Mouse (Mus musculus) megakaryocyte progenitor cell, adult 5-6 weeks (primary cell): ENCODE measurements at regions not wholly inside any gene's neighbourhood (a gene's known extent, or its start where the extent isn't known, plus 50 kb on each side); places are given as distances from the start of the nearest gene placed in this dataset.

Experiments
- ATAC-seq: replicated peaks from 2 replicates; pipeline ENCODE4 v1.8.0; 2016; ENCODE audit warnings: mild to moderate bottlenecking, moderate TSS enrichment, inconsistent platforms; ENCODE audit not compliant: poor library complexity

DNA sequence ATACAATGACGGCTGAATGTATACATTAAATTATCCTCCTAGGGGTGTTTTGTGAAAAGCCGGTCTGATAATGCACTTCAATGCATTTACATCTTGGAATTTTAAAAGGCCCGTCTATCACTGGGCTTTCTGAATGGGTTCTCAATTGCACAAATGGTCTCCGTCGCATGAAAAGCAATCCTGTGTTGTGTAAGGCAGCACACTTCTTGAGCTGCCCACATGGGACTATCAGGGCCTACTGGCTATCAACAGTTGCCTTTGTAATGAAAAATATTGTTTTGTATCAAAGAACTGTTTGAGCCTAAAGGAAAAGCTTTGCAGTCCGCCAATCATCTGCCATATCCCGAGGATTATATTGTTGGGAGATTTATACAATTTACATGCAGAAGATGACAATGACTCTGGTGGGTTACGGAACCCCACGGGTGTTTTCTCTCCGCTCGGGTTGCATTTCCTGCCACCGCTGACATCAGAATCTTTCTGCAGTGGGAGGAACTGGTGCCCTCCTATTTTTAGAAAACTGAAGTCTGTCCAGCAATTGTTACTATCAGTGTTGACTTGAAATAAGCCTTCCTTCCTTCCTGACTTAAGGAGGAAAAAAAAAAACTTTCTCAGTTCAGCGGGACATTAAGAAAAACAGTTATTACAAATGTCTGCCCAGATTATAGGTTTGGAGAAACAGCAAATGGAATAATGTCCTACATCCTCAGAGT, 118.7 kb downstream of the Tmem26 start:
- peak; percentile 68 for ATAC-seq

DNA sequence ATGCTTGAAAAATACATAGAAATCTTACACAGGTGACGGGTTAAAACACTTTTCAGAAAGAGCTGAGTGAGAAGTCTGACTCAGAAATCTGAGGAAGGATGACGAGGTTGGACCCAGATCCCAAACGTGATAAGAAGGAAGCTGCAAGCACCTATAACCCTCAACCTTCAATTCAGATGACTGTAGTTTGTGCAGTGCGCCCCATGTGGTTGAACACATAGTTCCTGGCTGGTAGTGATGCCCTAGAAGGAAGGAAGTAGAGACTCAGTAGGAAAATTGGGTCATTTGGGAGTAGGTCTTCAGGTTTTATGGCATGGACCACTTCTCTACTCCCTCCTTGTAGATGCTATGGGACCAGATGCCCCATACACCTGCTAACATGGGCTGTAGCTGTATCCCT, 120.6 kb downstream of the Tmem26 start:
- ATAC-seq = 0 out of 2 replicates have a peak, but pooled peaks have one; percentile 48

GRCm38 (mm10) chr10:68844596-68844995, 121.2 kb downstream of the Tmem26 start:
- ATAC-seq = peak; percentile 63

DNA sequence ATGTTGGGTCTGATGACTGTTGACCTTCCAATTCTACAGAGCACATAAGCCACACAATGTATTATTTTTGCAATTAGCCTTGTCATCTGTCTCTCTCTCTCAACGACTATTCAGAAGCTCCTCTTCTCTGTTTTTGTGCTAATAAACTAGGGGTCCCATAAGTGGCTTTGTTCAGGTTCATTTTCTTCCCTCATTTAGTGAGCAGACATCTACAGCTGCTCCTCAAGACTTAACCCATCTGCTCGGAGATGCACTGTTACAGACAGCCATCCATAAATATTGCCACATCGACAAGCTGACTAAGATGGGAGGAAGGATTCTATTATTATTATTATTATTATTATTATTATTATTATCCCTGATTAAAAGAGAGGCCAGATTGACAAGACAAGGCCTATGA, 127.7 kb downstream of the Tmem26 start:
- ATAC-seq = no peak

DNA sequence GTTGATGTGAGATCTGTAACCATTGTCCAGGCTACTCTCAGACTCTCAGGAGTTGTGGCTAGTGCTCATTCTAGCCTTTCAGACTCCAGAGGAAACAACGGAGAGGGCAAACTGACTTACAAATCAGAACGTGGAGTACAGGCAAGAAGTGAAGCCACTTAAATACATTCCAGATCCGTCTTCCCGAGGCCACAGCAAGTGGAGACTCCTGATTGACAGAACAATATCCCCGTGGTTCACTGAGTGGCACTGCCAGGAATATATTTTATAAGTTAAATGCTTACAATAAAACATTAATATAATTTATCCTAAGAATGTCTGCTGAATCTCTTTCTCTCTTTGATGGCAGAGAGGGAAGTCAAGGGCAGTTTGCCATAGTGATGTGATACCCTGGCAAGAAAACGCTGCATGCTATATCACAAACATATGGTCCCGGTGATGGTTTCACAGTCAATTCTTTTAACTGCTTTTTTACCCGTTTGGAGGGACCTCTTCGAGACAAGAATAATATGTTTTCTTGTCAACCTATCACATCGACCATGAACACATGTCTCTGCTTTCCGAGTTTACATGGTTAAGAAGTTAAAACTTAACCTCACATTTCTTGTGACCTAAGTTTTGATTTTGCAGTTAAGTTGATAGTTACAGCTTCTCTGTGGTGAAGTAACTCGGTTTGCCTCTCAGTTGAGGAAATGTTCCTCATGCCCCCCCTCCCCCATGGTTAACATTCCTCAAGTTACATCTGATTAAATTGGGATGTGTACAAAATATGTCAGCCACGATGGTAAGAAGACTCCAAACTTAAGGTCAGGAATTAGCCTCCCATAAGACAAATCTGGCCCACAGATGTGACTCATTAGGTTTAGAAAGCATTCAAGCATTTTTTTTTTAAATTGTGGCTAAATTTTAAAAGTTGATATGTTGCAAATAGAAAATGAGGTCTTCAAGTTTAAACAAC, 132.8 kb downstream of the Tmem26 start:
- ATAC-seq = no peak

DNA sequence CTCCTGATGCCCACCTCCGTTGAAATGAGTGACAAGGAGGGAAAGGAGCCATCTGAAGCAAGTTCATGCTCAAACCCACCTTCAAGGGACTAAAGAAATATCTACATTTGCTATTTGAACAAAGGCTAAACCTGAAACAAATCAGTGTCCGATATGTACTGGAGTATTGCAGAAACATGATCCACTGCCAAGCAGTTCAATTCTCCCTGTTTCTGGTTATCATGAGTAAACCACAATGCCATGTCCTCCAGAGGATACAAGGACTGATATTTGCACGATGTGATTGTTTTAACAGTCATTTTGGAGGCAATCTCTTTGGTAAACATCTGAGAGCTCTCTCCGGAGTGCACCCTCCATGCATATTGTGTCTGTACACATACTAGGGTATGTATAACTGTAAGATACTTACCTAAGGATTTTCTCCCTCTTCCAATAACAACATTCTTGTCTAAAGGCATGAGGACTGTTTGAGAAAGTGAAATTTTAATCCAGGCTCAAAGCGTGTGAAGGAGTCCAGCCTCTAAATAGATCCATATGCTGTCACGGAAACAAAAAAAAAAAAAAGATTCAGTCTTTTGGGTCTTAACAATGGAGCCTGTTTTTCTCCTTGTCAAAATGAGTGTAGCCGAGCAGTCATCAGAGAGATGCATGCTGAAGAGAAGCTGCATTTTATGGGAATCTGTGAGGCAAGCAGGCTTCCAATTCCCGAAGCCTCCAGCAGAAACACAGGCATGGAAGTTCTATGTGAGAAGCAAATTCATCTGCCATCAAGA, 141.3 kb downstream of the Tmem26 start:
- no peak for ATAC-seq

- no peak for ATAC-seq
Observed at GRCm38 (mm10) chr10:68865776-68866175, 142.3 kb downstream of the Tmem26 start.

- no peak for ATAC-seq
Observed at GRCm38 (mm10) chr10:68867361-68867760, 143.9 kb downstream of the Tmem26 start.

DNA sequence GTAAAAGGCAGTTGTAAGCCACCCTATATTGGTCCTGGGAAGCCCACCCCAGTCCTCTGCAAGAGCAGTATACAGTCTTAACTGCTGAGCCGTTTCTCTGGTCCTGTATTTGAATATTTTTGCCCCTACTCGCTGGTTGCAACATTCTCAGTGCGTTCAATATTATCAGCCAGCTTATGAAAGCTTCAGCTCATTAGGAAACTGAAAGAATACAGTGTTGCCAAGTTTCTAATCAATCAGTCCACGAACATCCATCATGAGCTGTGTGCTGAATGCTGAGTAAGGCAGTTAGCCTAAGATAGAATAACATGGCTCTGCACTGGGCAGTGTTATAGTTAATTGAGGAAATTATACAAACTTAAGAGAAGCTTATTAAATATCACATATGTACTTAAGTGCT, 148.7 kb downstream of the Tmem26 start:
- no peak for ATAC-seq

DNA sequence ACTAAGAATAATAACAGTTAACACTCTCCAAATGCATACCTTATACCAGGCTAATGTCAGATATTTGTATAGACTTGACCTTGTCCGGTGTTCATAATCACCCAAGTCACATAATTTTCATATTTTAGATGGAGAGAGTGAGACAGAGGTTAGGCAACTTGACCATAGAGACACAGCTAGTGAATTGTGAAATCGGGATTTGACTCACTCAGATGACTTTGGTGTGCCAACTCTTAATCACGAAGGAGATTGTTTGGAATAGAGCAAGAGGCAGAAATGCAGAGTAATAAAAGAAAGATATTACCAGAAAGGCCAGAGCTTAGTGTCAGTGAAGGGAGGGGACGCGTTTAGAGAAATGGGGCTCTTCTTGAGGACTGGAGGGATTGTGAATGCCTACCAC, 152.2 kb downstream of the Tmem26 start:
- ATAC-seq = no peak

GRCm38 (mm10) chr10:68893100-68893841, 169.8 kb downstream of the Tmem26 start:
- no peak for ATAC-seq

GRCm38 (mm10) chr10:68894121-68894520, 170.7 kb downstream of the Tmem26 start:
- ATAC-seq = no peak

GRCm38 (mm10) chr10:68897524-68897923, 174.1 kb downstream of the Tmem26 start:
- no peak for ATAC-seq

- no peak for ATAC-seq
Observed at GRCm38 (mm10) chr10:68901168-68901567, 177.7 kb downstream of the Tmem26 start.

DNA sequence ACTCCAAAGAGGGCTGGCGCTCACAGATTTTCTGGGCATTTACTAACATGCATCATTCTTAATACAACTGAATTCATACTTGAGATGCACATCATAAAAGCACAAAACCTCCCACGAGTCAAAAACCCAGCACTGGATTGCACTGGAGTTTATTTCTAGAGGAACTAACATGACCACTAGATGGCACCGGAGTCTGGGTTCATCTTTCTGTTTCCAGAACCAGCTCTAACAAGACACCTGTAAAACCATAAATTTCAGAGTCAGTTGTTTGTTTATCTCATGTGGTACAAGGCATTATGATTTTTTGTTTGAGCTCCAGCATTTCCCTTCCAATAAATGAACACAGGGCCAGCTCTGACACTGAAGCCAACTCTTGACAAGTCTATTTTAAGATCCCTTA, 179.2 kb downstream of the Tmem26 start:
- peak; percentile 74 for ATAC-seq

DNA sequence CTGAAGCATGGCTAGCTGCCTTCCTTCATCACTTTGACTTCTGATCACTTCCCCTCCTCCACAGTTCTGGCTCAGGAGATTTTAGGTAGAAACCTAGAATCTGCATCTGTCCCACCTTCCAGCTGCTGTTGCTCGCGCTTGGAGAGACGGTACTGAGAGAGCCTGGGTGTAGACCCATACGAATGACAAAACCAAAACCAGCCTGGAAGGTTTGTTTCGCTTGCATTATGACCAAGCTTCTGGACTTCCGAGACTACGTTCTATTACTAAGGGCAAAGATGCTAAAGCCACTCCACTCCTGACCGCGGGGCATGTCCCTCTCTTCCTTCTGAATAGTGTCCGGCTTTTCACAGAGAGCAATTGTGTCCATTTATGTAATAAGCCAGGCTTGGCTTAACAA, 180.9 kb downstream of the Tmem26 start:
- ATAC-seq = no peak

- ATAC-seq = peak; percentile 76
Observed at GRCm38 (mm10) chr10:68908236-68908635, 184.8 kb downstream of the Tmem26 start.

DNA sequence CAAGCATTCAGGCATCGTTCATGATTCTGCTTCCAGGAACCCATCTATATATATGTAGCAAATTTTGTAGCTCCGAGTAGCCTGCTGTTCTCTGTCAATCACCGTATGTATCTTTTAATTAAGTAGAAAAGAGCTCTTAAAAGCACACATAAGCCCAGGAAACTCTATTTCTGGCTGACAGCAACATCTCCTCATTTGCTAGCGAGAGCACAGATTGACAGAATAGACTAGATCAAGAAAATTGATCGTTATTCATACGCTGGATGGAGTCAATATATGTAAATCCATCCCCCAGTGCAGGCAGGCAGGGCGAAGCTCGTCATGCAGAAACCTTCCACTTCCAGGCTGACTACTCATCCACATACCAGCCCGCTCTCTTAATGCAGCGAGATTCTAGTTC, 185.6 kb downstream of the Tmem26 start:
- no peak for ATAC-seq

DNA sequence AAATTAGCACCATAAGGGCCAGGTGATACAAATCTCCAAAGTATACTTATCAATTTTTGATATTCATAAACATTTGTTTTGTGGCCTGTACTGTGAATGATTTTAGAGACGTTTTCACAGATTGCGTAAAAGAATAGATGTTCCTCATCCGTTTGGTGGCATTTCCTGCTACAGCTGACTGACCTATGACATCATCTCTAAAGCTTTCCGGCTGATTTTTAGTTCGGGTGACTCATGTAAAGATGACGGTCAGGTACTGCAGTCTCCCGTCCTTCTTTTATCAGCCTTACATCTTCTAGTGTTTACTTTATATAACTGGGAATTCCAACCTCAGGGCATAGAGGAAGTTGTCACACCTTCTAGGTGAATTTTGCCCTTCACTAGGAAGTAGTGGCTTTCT, 192.7 kb downstream of the Tmem26 start:
- peak; percentile 68 for ATAC-seq

GRCm38 (mm10) chr10:68935843-68936242, 212.4 kb downstream of the Tmem26 start:
- no peak for ATAC-seq

DNA sequence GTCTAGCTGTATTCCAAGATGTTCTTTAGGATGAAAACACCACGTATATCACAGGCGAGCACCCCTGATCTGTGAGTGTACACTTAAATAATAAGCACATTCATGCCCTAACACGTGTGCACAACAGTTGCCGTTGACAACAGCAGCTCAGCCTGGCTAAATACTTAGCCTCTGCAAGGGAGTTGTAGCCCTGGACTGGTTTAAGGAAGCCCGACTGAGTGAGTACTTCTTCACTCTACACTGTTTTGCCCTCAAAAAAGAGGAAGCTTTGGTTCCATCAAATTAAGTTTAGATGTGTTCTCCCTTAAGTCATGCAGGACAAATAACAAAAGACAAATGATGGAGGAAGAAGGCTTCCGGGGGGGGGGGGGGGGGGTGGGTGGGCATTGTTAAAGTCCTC, 208.0 kb upstream of the Rhobtb1 start:
- peak; percentile 54 for ATAC-seq
